Mouse (Mus musculus) megakaryocyte, embryonic 14.5 days (primary cell): ENCODE measurements around the gene Mta3. TPM values are rescaled to one million over a fixed set of nuclear protein-coding genes. Genes with fewer than 3 reads are reported as not detected.
A peak's percentile ranks its signal among the peaks of the same experiment; 100 is the strongest.

Experiments
- H3K27me3 ChIP-seq: replicated peaks from 2 replicates; pipeline ENCODE3; 2012; ENCODE audit warnings: inconsistent platforms
- H3K36me3 ChIP-seq: replicated peaks from 2 replicates; pipeline ENCODE3; 2012; ENCODE audit warnings: low read length, inconsistent platforms, mixed read lengths
- H3K4me1 ChIP-seq: 2 replicates; pipeline ENCODE4 v1.6.1; 2012; ENCODE audit warnings: inconsistent platforms
- H3K4me3 ChIP-seq: replicated peaks from 2 replicates; pipeline ENCODE3; 2012; ENCODE audit warnings: moderate library complexity, mild to moderate bottlenecking, inconsistent platforms
- H3K9me3 ChIP-seq: 2 replicates; pipeline ENCODE4 v1.6.1; 2012; ENCODE audit warnings: inconsistent platforms
- FLI1 ChIP-seq: IDR thresholded peaks from 2 replicates; pipeline ENCODE4 v1.6.1; 2012; ENCODE audit warnings: low read length, inconsistent platforms, mixed read lengths
- GATA1 ChIP-seq: IDR thresholded peaks from 3 replicates; pipeline ENCODE4 v1.6.1; 2012; ENCODE audit warnings: mixed read lengths, low read length, inconsistent platforms, borderline replicate concordance
- polyA plus RNA-seq: library from polyadenylated mRNA; stranded (reverse); fragments of >175 nt; gene quantifications from 2 replicates; pipeline ENCODE4 v1.2.3, GENCODE M21; 2012; ENCODE audit warnings: low replicate concordance; ENCODE audit not compliant: insufficient read depth

Gene Mta3
- polyA plus RNA-seq, 1 experiment: 216 TPM

- H3K27me3 ChIP-seq: peaks cover 20% of the 10 kb centered on the region
- TF ChIP-seq FLI1 (no peak), GATA1 (no peak)
- H3K9me3 ChIP-seq: no peaks in the 10 kb centered on the region
- H3K36me3 ChIP-seq: no peaks in the 10 kb centered on the region
- no peak overlapping the region for H3K4me3 ChIP-seq
- H3K4me1 ChIP-seq: peaks cover 27% of the 10 kb centered on the region
Observed at GRCm38 (mm10) chr17:83843780-83844179, 137.8 kb downstream of the Mta3 start.

GRCm38 (mm10) chr17:83845538-83845937 is 139.6 kb downstream of the Mta3 start:
- Histone ChIP-seq H3K4me3 (no peak overlapping the region), H3K9me3 (no peaks in the 10 kb centered on the region), H3K4me1 (peaks cover 44% of the 10 kb centered on the region), H3K27me3 (peaks cover 16% of the 10 kb centered on the region), H3K36me3 (no peaks in the 10 kb centered on the region)
- no peak for TF ChIP-seq FLI1

- peaks cover 46% of the 10 kb centered on the region for H3K4me1 ChIP-seq
- H3K4me3 ChIP-seq: peak overlapping the region; percentile 80
- no peak for TF ChIP-seq FLI1
- no peak for TF ChIP-seq GATA1
- peaks cover 11% of the 10 kb centered on the region for H3K27me3 ChIP-seq
- H3K36me3 ChIP-seq: no peaks in the 10 kb centered on the region
- no peaks in the 10 kb centered on the region for H3K9me3 ChIP-seq
Observed at GRCm38 (mm10) chr17:83846301-83847021, 140.5 kb downstream of the Mta3 start.

GRCm38 (mm10) chr17:83847100-83847499 is 141.1 kb downstream of the Mta3 start:
- H3K4me1 ChIP-seq: peaks cover 46% of the 10 kb centered on the region
- H3K4me3 ChIP-seq: peak overlapping the region; percentile 66
- TF ChIP-seq GATA1: no peak
- no peak for TF ChIP-seq FLI1
- peaks cover 11% of the 10 kb centered on the region for H3K27me3 ChIP-seq
- H3K9me3 ChIP-seq: no peaks in the 10 kb centered on the region
- H3K36me3 ChIP-seq: no peaks in the 10 kb centered on the region

GRCm38 (mm10) chr17:83847815-83848214 is 141.9 kb downstream of the Mta3 start, which contains the start of gene Haao:
Gene Haao, minus strand, starts transcription at chr17:83847963.
- Histone ChIP-seq H3K36me3 (no peaks in the 10 kb centered on the region), H3K27me3 (peaks cover 13% of the 10 kb centered on the region), H3K9me3 (no peaks in the 10 kb centered on the region), H3K4me3 (peak within 1 kb of the TSS; percentile 66), H3K4me1 (peaks cover 46% of the 10 kb centered on the region)
- TF ChIP-seq FLI1 (no peak), GATA1 (no peak)

DNA sequence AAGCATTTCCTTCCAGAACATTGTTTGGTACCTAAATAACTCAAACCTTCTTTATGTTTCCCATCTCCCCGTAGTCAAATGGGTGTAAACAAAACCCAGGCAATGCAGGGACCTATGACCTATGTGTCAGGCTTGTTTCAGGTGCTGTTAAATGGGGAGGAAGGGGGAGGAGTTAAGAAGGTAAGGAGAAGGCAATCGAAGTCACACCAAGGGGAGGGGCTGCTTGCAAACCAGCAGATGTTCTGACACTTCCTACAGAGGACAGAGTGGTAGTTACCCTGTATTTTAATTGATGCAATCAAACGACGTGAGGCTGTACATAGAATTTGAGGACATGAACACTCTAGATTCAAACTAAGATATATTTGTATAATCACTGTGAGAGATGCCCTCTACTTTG is 142.5 kb downstream of the Mta3 start:
- no peaks in the 10 kb centered on the region for H3K36me3 ChIP-seq
- H3K9me3 ChIP-seq: no peaks in the 10 kb centered on the region

DNA sequence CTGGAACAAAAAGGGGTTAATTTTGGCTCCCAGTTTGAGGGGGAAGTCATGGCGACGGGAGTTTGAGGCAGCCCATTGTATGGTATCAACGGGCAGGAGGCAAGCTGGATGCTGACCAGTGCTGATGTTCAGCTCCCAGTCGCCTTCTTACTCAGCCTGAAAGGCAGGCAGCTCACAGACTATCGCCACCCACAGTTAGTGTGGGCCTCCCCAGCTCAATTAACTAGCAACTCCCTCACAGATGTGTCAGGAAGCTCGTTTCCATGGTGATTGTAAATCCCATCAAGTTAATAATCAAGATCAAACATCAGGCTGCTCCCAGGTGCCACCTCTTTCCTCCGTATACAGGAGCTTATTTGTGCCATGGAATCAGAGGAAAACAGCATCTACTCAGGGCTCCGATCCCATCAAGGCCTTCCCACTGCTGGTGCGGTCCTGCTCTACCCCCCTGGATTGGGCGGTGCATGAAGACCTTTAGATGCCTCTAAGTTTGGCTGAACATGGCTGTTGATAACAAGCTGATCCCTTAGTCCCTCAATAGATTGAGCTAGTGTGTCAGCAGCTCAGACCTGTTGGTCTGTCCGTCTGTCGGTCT is 143.2 kb downstream of the Mta3 start:
- Histone ChIP-seq H3K36me3 (no peaks in the 10 kb centered on the region), H3K4me1 (peaks cover 49% of the 10 kb centered on the region)

More for the DNA sequence above, 142.5 kb downstream of the Mta3 start:
- TF ChIP-seq GATA1 (no peak), FLI1 (no peak)
- Histone ChIP-seq H3K27me3 (peaks cover 10% of the 10 kb centered on the region), H3K4me1 (peaks cover 46% of the 10 kb centered on the region), H3K4me3 (no peak overlapping the region)

DNA sequence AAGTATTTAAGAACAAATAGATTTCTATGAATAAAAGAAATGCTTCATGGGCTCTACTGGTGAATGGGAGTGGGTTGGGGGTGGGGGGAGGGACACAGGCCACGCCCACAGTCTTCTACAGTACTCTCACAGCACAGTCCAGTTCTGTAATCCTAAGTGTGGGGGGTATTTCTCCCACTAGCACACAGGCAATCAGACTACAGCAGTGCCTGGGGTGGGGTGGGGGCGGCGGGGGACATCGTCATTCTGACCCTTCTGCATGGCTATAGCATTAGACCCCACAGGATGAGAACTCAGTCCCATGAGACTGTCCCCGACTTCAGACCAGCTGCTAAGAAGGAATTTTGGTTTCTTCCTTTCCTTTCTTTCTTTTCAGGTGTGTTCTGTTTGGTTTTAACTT is 143.8 kb downstream of the Mta3 start:
- Histone ChIP-seq H3K9me3 (no peaks in the 10 kb centered on the region), H3K4me3 (no peak overlapping the region), H3K27me3 (peaks cover 9% of the 10 kb centered on the region), H3K4me1 (peaks cover 54% of the 10 kb centered on the region), H3K36me3 (no peaks in the 10 kb centered on the region)
- TF ChIP-seq FLI1: no peak

More for the DNA sequence above, 143.2 kb downstream of the Mta3 start:
- no peak overlapping the region for H3K4me3 ChIP-seq
- peaks cover 10% of the 10 kb centered on the region for H3K27me3 ChIP-seq
- TF ChIP-seq FLI1 (no peak), GATA1 (no peak)
- H3K9me3 ChIP-seq: no peaks in the 10 kb centered on the region

DNA sequence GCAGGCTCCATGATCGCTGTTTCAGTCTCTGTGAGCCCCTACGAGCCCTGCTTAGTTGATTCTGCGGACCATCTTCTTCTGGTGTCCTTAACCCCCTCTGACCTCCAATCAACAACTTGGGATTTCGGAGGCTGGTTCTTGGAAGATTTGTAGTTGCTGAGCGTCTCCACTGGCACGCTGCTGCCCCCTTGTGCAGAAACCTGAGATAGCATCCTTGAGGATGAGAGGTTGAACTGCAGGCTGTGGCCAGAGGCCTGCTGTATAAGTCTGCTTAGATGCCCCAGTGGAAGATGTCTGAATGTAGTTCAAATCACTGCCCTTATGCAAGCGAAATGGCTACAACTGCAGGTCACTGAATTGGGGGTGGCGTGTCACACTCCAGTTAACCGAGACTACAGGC is 144.5 kb downstream of the Mta3 start:
- Histone ChIP-seq H3K4me3 (peak overlapping the region; percentile 69), H3K27me3 (peaks cover 6% of the 10 kb centered on the region), H3K36me3 (no peaks in the 10 kb centered on the region), H3K9me3 (no peaks in the 10 kb centered on the region), H3K4me1 (peaks cover 48% of the 10 kb centered on the region)
- TF ChIP-seq GATA1 (no peak), FLI1 (no peak)

- Histone ChIP-seq H3K27me3 (peaks cover 6% of the 10 kb centered on the region), H3K4me1 (peaks cover 48% of the 10 kb centered on the region), H3K9me3 (no peaks in the 10 kb centered on the region), H3K36me3 (no peaks in the 10 kb centered on the region), H3K4me3 (no peak overlapping the region)
- TF ChIP-seq GATA1: no peak
- no peak for TF ChIP-seq FLI1
Observed at GRCm38 (mm10) chr17:83850864-83851263, 144.9 kb downstream of the Mta3 start.
